Mouse (Mus musculus) neural tube, embryonic 12.5 days (tissue): ENCODE measurements around the gene Shroom4. TPM values are rescaled to one million over a fixed set of nuclear protein-coding genes. Genes with fewer than 3 reads are reported as not detected.

Experiments used
- ATAC-seq: fragments of 200-750 bp; cut with Nextera tagmentation; 2 replicates; pipeline ENCODE4 v1.8.0; 2017; ENCODE audit warnings: low read depth, mild to moderate bottlenecking, moderate TSS enrichment, moderate library complexity; ENCODE audit not compliant: low FRiP score
- H3K27ac ChIP-seq: fragments of 300-500 bp; sonication (generic); 2 replicates; pipeline ENCODE4 v1.5.1; 2016
- H3K27me3 ChIP-seq: fragments of 300-500 bp; sonication (generic); replicated peaks from 2 replicates; pipeline ENCODE4 v1.6.1; 2016; ENCODE audit warnings: mild to moderate bottlenecking
- H3K36me3 ChIP-seq: fragments of 300-500 bp; sonication (generic); 2 replicates; pipeline ENCODE4 v1.6.1; 2016; ENCODE audit warnings: mild to moderate bottlenecking
- H3K4me1 ChIP-seq: fragments of 300-500 bp; sonication (generic); 2 replicates; pipeline ENCODE4 v1.6.1; 2016
- H3K4me2 ChIP-seq: fragments of 300-500 bp; sonication (generic); replicated peaks from 2 replicates; pipeline ENCODE4 v1.6.1; 2016; ENCODE audit warnings: mild to moderate bottlenecking
- H3K4me3 ChIP-seq: fragments of 300-500 bp; sonication (generic); 2 replicates; pipeline ENCODE4 v1.5.1; 2016
- H3K9ac ChIP-seq: fragments of 300-500 bp; sonication (generic); 2 replicates; pipeline ENCODE4 v1.6.1; 2016; ENCODE audit warnings: mild to moderate bottlenecking
- H3K9me3 ChIP-seq: fragments of 300-500 bp; sonication (generic); 2 replicates; pipeline ENCODE4 v1.6.1; 2016; ENCODE audit warnings: mild to moderate bottlenecking
- WGBS: fragments of 180-500 bp; shearing (Covaris S2); methylation state at CpG from one replicate; pipeline ENCODE4 v1.1.7; 2016; 5-methylcytosine and 5-hydroxymethylcytosine counted together
- polyA plus RNA-seq: library from polyadenylated mRNA; unstranded; fragments of >200 nt; fragmentation: Nextera tagmentation; extraction: Ambion mirVana; gene quantifications from 2 replicates; pipeline ENCODE4 v1.2.1, GENCODE M21; 2016

Shroom4 gene
- 3.4 and 3.5 TPM in 2 replicates for polyA plus RNA-seq

GRCm38 (mm10) chrX:6399626-6400397 lies at the start of gene Shroom4:
Shroom4 (plus strand) TSS chrX:6399854.
- H3K27ac ChIP-seq: peak within 1 kb of the TSS; percentile 57
- peak within 1 kb of the TSS; percentile 62 for H3K4me2 ChIP-seq
- peak within 1 kb of the TSS; percentile 63 for H3K9ac ChIP-seq
- no peaks in the 10 kb centered on the region for H3K36me3 ChIP-seq
- no peaks in the 10 kb centered on the region for H3K9me3 ChIP-seq
- ATAC-seq: peak; percentile 95
- no peaks in the 10 kb centered on the region for H3K27me3 ChIP-seq
- peak within 1 kb of the TSS; percentile 60 for H3K4me3 ChIP-seq
- 14% methylated on average over 55 of the region's 55 CpGs for WGBS
- no peaks in the 10 kb centered on the region for H3K4me1 ChIP-seq

- H3K9ac ChIP-seq: no peak overlapping the region
- H3K36me3 ChIP-seq: no peaks in the 10 kb centered on the region
- H3K4me1 ChIP-seq: no peaks in the 10 kb centered on the region
- no peaks in the 10 kb centered on the region for H3K9me3 ChIP-seq
- no peak overlapping the region for H3K27ac ChIP-seq
- WGBS: 81% methylated on average over 3 of the region's 3 CpGs
- H3K27me3 ChIP-seq: no peaks in the 10 kb centered on the region
- no peak overlapping the region for H3K4me2 ChIP-seq
- H3K4me3 ChIP-seq: no peak overlapping the region
- ATAC-seq: no peak
These were observed 42.8 kb upstream of the Shroom4 start for GRCm38 (mm10) chrX:6356876-6357275.

GRCm38 (mm10) chrX:6357503-6358114 lies 42.0 kb upstream of the Shroom4 start:
- no peaks in the 10 kb centered on the region for H3K36me3 ChIP-seq
- H3K27ac ChIP-seq: no peak overlapping the region
- 54% methylated on average over 6 of the region's 6 CpGs for WGBS
- H3K9me3 ChIP-seq: no peaks in the 10 kb centered on the region
- no peak overlapping the region for H3K4me3 ChIP-seq
- no peaks in the 10 kb centered on the region for H3K4me1 ChIP-seq
- no peaks in the 10 kb centered on the region for H3K27me3 ChIP-seq
- ATAC-seq: no peak
- no peak overlapping the region for H3K9ac ChIP-seq
- no peak overlapping the region for H3K4me2 ChIP-seq

- H3K9ac ChIP-seq: no peak overlapping the region
- no peak overlapping the region for H3K4me2 ChIP-seq
- no peak for ATAC-seq
- H3K27me3 ChIP-seq: no peaks in the 10 kb centered on the region
- no peak overlapping the region for H3K27ac ChIP-seq
- H3K4me3 ChIP-seq: no peak overlapping the region
- no peaks in the 10 kb centered on the region for H3K9me3 ChIP-seq
- WGBS: 81% methylated on average over 1 of the region's 1 CpGs
- H3K4me1 ChIP-seq: no peaks in the 10 kb centered on the region
- no peaks in the 10 kb centered on the region for H3K36me3 ChIP-seq
These were observed 30.8 kb upstream of the Shroom4 start for GRCm38 (mm10) chrX:6368822-6369221.

GRCm38 (mm10) chrX:6370706-6371105 lies 28.9 kb upstream of the Shroom4 start:
- Histone ChIP-seq H3K36me3 (no peaks in the 10 kb centered on the region), H3K9ac (no peak overlapping the region), H3K4me2 (no peak overlapping the region), H3K27ac (no peak overlapping the region), H3K27me3 (no peaks in the 10 kb centered on the region), H3K4me1 (no peaks in the 10 kb centered on the region), H3K9me3 (no peaks in the 10 kb centered on the region), H3K4me3 (no peak overlapping the region)
- no peak for ATAC-seq
- WGBS: 87% methylated on average over 3 of the region's 3 CpGs

- H3K9ac ChIP-seq: no peak overlapping the region
- no peak for ATAC-seq
- 96% methylated on average over 1 of the region's 1 CpGs for WGBS
- H3K4me3 ChIP-seq: no peak overlapping the region
- no peak overlapping the region for H3K27ac ChIP-seq
- no peaks in the 10 kb centered on the region for H3K9me3 ChIP-seq
- no peaks in the 10 kb centered on the region for H3K4me1 ChIP-seq
- no peaks in the 10 kb centered on the region for H3K36me3 ChIP-seq
- H3K4me2 ChIP-seq: no peak overlapping the region
- no peaks in the 10 kb centered on the region for H3K27me3 ChIP-seq
These were observed 5.8 kb upstream of the Shroom4 start for GRCm38 (mm10) chrX:6393861-6394260.

- peak; percentile 18 for ATAC-seq
These were observed 461 bp upstream of the Shroom4 start for GRCm38 (mm10) chrX:6399193-6399592.

DNA sequence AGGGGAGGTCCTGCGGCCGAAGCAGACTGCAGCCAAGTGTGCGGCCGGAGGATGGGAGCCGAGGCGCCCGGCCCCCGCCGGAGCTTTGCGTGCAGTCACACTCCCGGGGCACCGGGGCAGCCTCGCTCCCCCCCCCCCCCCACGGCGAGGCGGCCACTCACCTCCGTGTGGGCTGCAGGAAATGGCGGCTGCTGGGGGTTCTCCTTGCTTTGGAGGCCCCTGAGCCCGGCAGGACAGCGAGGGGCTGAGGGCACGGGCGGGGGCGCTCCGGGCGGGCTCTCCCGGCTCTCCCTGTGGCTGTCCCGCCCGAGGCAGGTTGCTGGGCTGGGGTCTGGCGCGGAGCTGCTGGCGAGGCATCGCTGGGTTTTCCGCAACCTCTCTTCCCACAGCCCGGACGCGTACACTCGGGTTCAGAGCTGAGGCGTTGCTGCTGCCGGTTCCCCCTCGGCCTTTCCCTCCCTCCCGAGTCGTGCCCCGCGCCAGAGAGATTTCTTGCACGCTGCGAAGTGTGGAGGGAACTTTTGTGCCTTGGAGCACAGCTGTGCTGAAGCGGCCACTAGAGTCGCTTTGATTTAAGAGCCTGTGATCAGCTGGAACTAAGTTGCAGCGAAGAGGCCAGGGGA lies 855 bp downstream of the Shroom4 start:
- H3K36me3 ChIP-seq: no peaks in the 10 kb centered on the region
- no peaks in the 10 kb centered on the region for H3K4me1 ChIP-seq
- H3K27me3 ChIP-seq: no peaks in the 10 kb centered on the region
- H3K9me3 ChIP-seq: no peaks in the 10 kb centered on the region
- peak overlapping the region; percentile 63 for H3K9ac ChIP-seq
- peak overlapping the region; percentile 62 for H3K4me2 ChIP-seq
- H3K27ac ChIP-seq: peak overlapping the region; percentile 57
- peak; percentile 57 for ATAC-seq
- H3K4me3 ChIP-seq: peak overlapping the region; percentile 60
- WGBS: 10% methylated on average over 36 of the region's 49 CpGs

More at GRCm38 (mm10) chrX:6399193-6399592, 461 bp upstream of the Shroom4 start:
- Histone ChIP-seq H3K27ac (no peak overlapping the region), H3K27me3 (no peaks in the 10 kb centered on the region), H3K9ac (no peak overlapping the region), H3K9me3 (no peaks in the 10 kb centered on the region), H3K4me3 (peak overlapping the region; percentile 60), H3K36me3 (no peaks in the 10 kb centered on the region), H3K4me2 (peak overlapping the region; percentile 62), H3K4me1 (no peaks in the 10 kb centered on the region)
- 50% methylated on average over 1 of the region's 1 CpGs for WGBS

DNA sequence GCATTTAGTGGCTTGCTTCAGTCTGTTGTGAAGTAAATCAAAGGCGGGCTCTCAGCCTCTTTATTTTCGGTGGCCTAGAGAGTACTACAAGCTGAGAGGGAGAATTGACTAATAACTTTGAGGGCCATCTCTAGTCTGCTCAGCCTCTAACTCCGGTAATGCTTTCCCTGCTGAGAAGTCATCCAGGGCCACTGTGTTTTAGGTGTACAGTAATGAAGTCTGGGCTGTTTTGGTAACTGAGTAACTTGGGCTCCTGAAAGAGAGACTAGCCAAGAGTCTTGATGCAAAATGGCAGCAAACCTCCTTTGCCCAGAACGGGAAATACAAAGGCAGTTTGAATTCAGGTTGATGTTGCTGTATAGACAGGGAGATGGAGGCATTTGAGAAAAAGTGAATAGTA lies 3.3 kb downstream of the Shroom4 start:
- ATAC-seq: no peak
- Histone ChIP-seq H3K36me3 (no peaks in the 10 kb centered on the region), H3K9ac (no peak overlapping the region), H3K4me2 (no peak overlapping the region), H3K4me1 (no peaks in the 10 kb centered on the region), H3K27me3 (no peaks in the 10 kb centered on the region), H3K27ac (no peak overlapping the region), H3K4me3 (no peak overlapping the region), H3K9me3 (no peaks in the 10 kb centered on the region)
- WGBS: 72% methylated on average over 4 of the region's 4 CpGs

DNA sequence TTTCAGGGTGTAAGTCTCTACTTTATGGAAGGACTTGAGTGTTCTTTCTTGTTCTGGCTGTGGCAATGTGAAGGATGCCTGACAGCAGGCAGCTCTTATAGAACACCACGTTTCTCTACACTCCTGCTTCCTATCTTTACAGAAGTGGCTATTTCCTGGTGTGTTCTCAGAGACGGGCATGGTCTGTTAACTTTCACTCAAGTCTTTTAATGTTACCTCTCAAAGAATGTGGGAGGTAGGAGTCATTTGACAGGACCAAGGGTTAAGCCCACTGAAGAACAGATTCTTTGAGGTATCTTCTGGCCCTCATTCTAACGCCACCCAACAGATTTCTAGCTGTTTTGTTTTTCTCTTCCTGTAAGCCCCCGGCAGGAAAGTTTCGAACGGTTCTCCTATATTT lies 9.5 kb downstream of the Shroom4 start:
- Histone ChIP-seq H3K27ac (no peak overlapping the region), H3K9ac (no peak overlapping the region), H3K4me3 (no peak overlapping the region), H3K9me3 (no peaks in the 10 kb centered on the region), H3K36me3 (no peaks in the 10 kb centered on the region), H3K4me1 (no peaks in the 10 kb centered on the region), H3K4me2 (no peak overlapping the region), H3K27me3 (no peaks in the 10 kb centered on the region)
- 52% methylated on average over 6 of the region's 6 CpGs for WGBS
- no peak for ATAC-seq

DNA sequence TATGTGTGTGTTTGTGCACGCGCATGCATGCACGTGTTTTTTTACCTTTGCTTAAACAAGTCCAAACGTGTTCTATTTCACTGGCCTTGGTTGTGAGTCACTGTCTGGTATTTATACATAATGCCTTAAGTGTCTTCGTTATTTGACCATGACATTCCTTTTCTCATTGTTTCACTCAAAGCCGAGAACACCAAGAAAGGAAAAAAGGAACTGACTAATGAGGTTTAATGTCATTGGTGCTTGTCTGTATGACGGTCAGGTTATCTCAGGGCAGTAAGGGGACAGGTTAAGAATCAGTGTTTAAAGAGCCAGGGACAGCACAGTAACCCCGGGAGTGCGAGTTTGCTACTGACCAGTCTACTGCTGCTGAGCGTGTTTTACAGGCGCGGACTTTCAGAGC lies 15.8 kb downstream of the Shroom4 start:
- Histone ChIP-seq H3K4me3 (no peak overlapping the region), H3K4me2 (no peak overlapping the region), H3K4me1 (no peaks in the 10 kb centered on the region), H3K9ac (no peak overlapping the region), H3K27ac (no peak overlapping the region), H3K9me3 (no peaks in the 10 kb centered on the region), H3K36me3 (no peaks in the 10 kb centered on the region), H3K27me3 (no peaks in the 10 kb centered on the region)
- WGBS: 55% methylated on average over 12 of the region's 12 CpGs
- no peak for ATAC-seq

GRCm38 (mm10) chrX:6415936-6416335 lies 16.3 kb downstream of the Shroom4 start:
- no peak overlapping the region for H3K4me3 ChIP-seq
- no peak overlapping the region for H3K4me2 ChIP-seq
- H3K4me1 ChIP-seq: no peaks in the 10 kb centered on the region
- no peaks in the 10 kb centered on the region for H3K36me3 ChIP-seq
- H3K27ac ChIP-seq: no peak overlapping the region
- no peak for ATAC-seq
- H3K9ac ChIP-seq: no peak overlapping the region
- no peaks in the 10 kb centered on the region for H3K27me3 ChIP-seq
- no peaks in the 10 kb centered on the region for H3K9me3 ChIP-seq
- 41% methylated on average over 5 of the region's 5 CpGs for WGBS
